Mouse (Mus musculus): ENCODE data around the gene Nup107. TPM values are rescaled to one million over a fixed set of nuclear protein-coding genes. Genes with fewer than 3 reads are reported as not detected.

The Nup107 gene
- total and polyA plus RNA-seq, 3 experiments, result 47.7 to 97.0 (median 82.0) TPM

GRCm38 (mm10) chr10:117749050-117749686 is 43.3 kb downstream of the Nup107 start:
- dilution Hi-C loops (cut with MboI; ENCODE audit: extremely low pct_ligation_motif_present, extremely low pct_unique_long_range_greater_than_20kb, low sequenced_read_pairs), result no loop called here
- H3K9me3 ChIP-seq (replicated peaks; ENCODE audit: low read length), result peaks cover 36% of the 10 kb centered on the region
- H3K4me1 ChIP-seq (ENCODE audit: control insufficient read depth in 1 of 2, insufficient read depth in 2 of 2), result peaks cover 0 to 14% of the 10 kb centered on the region in 2 experiments; a peak in 2 of 4 replicates
- H3K27me3 ChIP-seq (replicated peaks), result no peaks in the 10 kb centered on the region
- no peak overlapping the region for H3K4me3 ChIP-seq (replicated peaks in 1 of 3; ENCODE audit: low read depth in 2 of 3, low read length in 2 of 3, poor library complexity in 1 of 3)
- H3K79me2 ChIP-seq (replicated peaks; ENCODE audit: control insufficient read depth, extremely low read depth, insufficient read depth, poor library complexity, severe bottlenecking), result no peaks in the 10 kb centered on the region
- in situ Hi-C loops (cut with MboI; ENCODE audit: low pct_ligation_motif_present, low pct_unique_long_range_greater_than_20kb, low sequenced_read_pairs), result no loop called here
- TF ChIP-seq JUN (IDR thresholded peaks at IDR 0.05; ENCODE audit: insufficient read depth, low read depth, low read length), result no peak
- DNase-seq (ENCODE audit: extremely low read depth), result no peak
- no peak overlapping the region for H3K9ac ChIP-seq (ENCODE audit: insufficient read depth, low read depth)
- H3K27ac ChIP-seq (ENCODE audit: insufficient read depth, low read depth), result no peak overlapping the region
- peaks cover 35 to 55% of the 10 kb centered on the region in 2 experiments for H3K36me3 ChIP-seq (replicated peaks in 1 of 2; ENCODE audit: control insufficient read depth in 1 of 2, insufficient read depth in 1 of 2, low read length in 1 of 2)
- no peak overlapping the region for H3K4me2 ChIP-seq (ENCODE audit: insufficient read depth, low read depth, poor library complexity, severe bottlenecking)

- no peak for TF ChIP-seq MAX (IDR thresholded peaks at IDR 0.05; ENCODE audit: low read length)
- no peak for TF ChIP-seq ZNF384 (IDR thresholded peaks at IDR 0.05; ENCODE audit: low read depth, low read length)
- no peak for TF ChIP-seq NELFE (IDR thresholded peaks at IDR 0.05; ENCODE audit: low read depth, low read length)
- no peak for TF ChIP-seq SMC3 (IDR thresholded peaks at IDR 0.05; ENCODE audit: low read depth, low read length)
- no peak for TF ChIP-seq PAX5 (IDR thresholded peaks at IDR 0.05; ENCODE audit: low read length)
- TF ChIP-seq MAZ (IDR thresholded peaks at IDR 0.05; ENCODE audit: low read depth, low read length), result no peak
- no peak for TF ChIP-seq TCF12 (IDR thresholded peaks at IDR 0.05; ENCODE audit: low read depth, low read length)
- TF ChIP-seq EP300 (IDR thresholded peaks at IDR 0.05; ENCODE audit: low read length), result no peak
- no peak for TF ChIP-seq TBP (conservative IDR thresholded peaks at IDR 0.05; ENCODE audit: low read depth, low read length)
- no peak for TF ChIP-seq JUN (IDR thresholded peaks at IDR 0.05; ENCODE audit: insufficient read depth, low read depth, low read length)
- TF ChIP-seq ZC3H11A (IDR thresholded peaks at IDR 0.05; ENCODE audit: low read depth, low read length), result no peak
- TF ChIP-seq UBTF (IDR thresholded peaks at IDR 0.05; ENCODE audit: low read depth, low read length), result no peak
- TF ChIP-seq USF2 (conservative IDR thresholded peaks at IDR 0.05; ENCODE audit: low read depth, low read length), result no peak
- TF ChIP-seq CTCF (conservative IDR thresholded peaks at IDR 0.05 in 1 of 2, IDR thresholded peaks at IDR 0.05 in 1 of 2; ENCODE audit: low read depth in 2 of 2, low read length in 2 of 2), result no peak
- no peak for TF ChIP-seq ZKSCAN1 (IDR thresholded peaks at IDR 0.05; ENCODE audit: borderline replicate concordance, low read depth, low read length)
- TF ChIP-seq MAFK (IDR thresholded peaks at IDR 0.05; ENCODE audit: insufficient replicate concordance, low read length), result no peak
- Histone ChIP-seq H3K27ac (ENCODE audit: insufficient read depth, low read depth) (no peak overlapping the region), H3K4me3 (replicated peaks in 1 of 3; ENCODE audit: low read depth in 2 of 3, low read length in 2 of 3, poor library complexity in 1 of 3) (no peak overlapping the region), H3K4me1 (ENCODE audit: control insufficient read depth in 1 of 2, insufficient read depth in 2 of 2) (peaks cover 0 to 14% of the 10 kb centered on the region in 2 experiments; a peak in 2 of 4 replicates), H3K9me3 (replicated peaks; ENCODE audit: low read length) (peaks cover 36% of the 10 kb centered on the region), H3K27me3 (replicated peaks) (no peaks in the 10 kb centered on the region), H3K9ac (ENCODE audit: insufficient read depth, low read depth) (no peak overlapping the region), H3K79me2 (replicated peaks; ENCODE audit: control insufficient read depth, extremely low read depth, insufficient read depth, poor library complexity, severe bottlenecking) (no peaks in the 10 kb centered on the region), H3K4me2 (ENCODE audit: insufficient read depth, low read depth, poor library complexity, severe bottlenecking) (no peak overlapping the region), H3K36me3 (replicated peaks in 1 of 2; ENCODE audit: control insufficient read depth in 1 of 2, insufficient read depth in 1 of 2, low read length in 1 of 2) (peaks cover 35 to 58% of the 10 kb centered on the region in 2 experiments)
- dilution Hi-C loops (cut with MboI; ENCODE audit: extremely low pct_ligation_motif_present, extremely low pct_unique_long_range_greater_than_20kb, low sequenced_read_pairs), result no loop called here
- DNase-seq (ENCODE audit: extremely low read depth), result no peak
- in situ Hi-C loops (cut with MboI; ENCODE audit: low pct_ligation_motif_present, low pct_unique_long_range_greater_than_20kb, low sequenced_read_pairs), result no loop called here
These were observed 44.0 kb downstream of the Nup107 start for GRCm38 (mm10) chr10:117748276-117749049.

Data from CH12.LX (cell line).